Mouse (Mus musculus) olfactory bulb, adult 2 months (tissue): Measurements from ENCODE around the gene Opa3. TPM values are rescaled to one million over a fixed set of nuclear protein-coding genes. Genes with fewer than 3 reads are reported as not detected.

Experiments used
- H3K27ac ChIP-seq: fragments of 200-500 bp; 2 replicates; pipeline ENCODE4 v1.5.1; 2012; ENCODE audit warnings: low read depth, low read length; ENCODE audit not compliant: insufficient read depth
- H3K4me1 ChIP-seq: fragments of 200-500 bp; 2 replicates; pipeline ENCODE4 v1.6.1; 2012; ENCODE audit warnings: low read length; ENCODE audit not compliant: control insufficient read depth, insufficient read depth
- H3K4me3 ChIP-seq: fragments of 200-500 bp; 2 replicates; pipeline ENCODE4 v1.5.1; 2012; ENCODE audit warnings: mild to moderate bottlenecking, low read depth, low read length, moderate library complexity; ENCODE audit not compliant: insufficient read depth
- CTCF ChIP-seq: fragments of 200-500 bp; IDR thresholded peaks from 2 replicates; pipeline ENCODE4 v1.5.1; 2012; ENCODE audit warnings: low read depth, mild to moderate bottlenecking, low read length, moderate library complexity; ENCODE audit not compliant: insufficient read depth
- POLR2A ChIP-seq: fragments of 200-500 bp; IDR thresholded peaks from 2 replicates; pipeline ENCODE4 v1.6.1; 2012; ENCODE audit warnings: mild to moderate bottlenecking, low read depth, low read length, moderate library complexity; ENCODE audit not compliant: insufficient read depth
- WGBS: fragments of 180-500 bp; shearing (Covaris S2); methylation state at CpG from one replicate; pipeline ENCODE4 v1.1.7; 2018; 5-methylcytosine and 5-hydroxymethylcytosine counted together
- polyA plus RNA-seq: library from polyadenylated mRNA; stranded (reverse); fragments of >200 nt; gene quantifications from 2 replicates; pipeline ENCODE4 v1.2.4, GENCODE M21; 2012; ENCODE audit warnings: low replicate concordance; ENCODE audit not compliant: missing spikeins, insufficient read depth, insufficient read length

Opa3 gene
- polyA plus RNA-seq, 1 experiment, result not detected

- H3K27ac ChIP-seq, result peak within 1 kb of the TSS; percentile 14
- H3K4me1 ChIP-seq, result peaks cover 12% of the 10 kb centered on the region
- peak within 1 kb of the TSS; percentile 72 for H3K4me3 ChIP-seq
- WGBS, result under 1% methylated on average over 37 of the region's 37 CpGs
- TF ChIP-seq POLR2A (0 out of 2 replicates have a peak, but pooled peaks have one; percentile 31), CTCF (no peak)
These were observed 54.3 kb downstream of the Opa3 start, which contains the start of gene Rtn2 for GRCm38 (mm10) chr7:19282385-19282784. TSS of gene Rtn2 (plus strand) at chr7:19282624.

GRCm38 (mm10) chr7:19282791-19283405, 54.8 kb downstream of the Opa3 start:
- Histone ChIP-seq H3K4me1 (peaks cover 12% of the 10 kb centered on the region), H3K27ac (peak overlapping the region; percentile 14), H3K4me3 (peak overlapping the region; percentile 72)
- WGBS, result under 1% methylated on average over 35 of the region's 35 CpGs
- TF ChIP-seq CTCF (no peak), POLR2A (no peak)

- Histone ChIP-seq H3K4me1 (peaks cover 12% of the 10 kb centered on the region), H3K4me3 (peak overlapping the region; percentile 72), H3K27ac (0 out of 2 replicates have a peak overlapping the region, but pooled peaks have one; percentile 14)
- WGBS, result 12% methylated on average over 14 of the region's 14 CpGs
- TF ChIP-seq CTCF (no peak), POLR2A (no peak)
These were observed 55.3 kb downstream of the Opa3 start for GRCm38 (mm10) chr7:19283406-19283804.

- H3K4me1 ChIP-seq, result peaks cover 6% of the 10 kb centered on the region
- H3K4me3 ChIP-seq, result no peak overlapping the region
- WGBS, result 18% methylated on average over 4 of the region's 4 CpGs
- H3K27ac ChIP-seq, result no peak overlapping the region
- no peak for TF ChIP-seq POLR2A
- no peak for TF ChIP-seq CTCF
These were observed 56.6 kb downstream of the Opa3 start for GRCm38 (mm10) chr7:19284763-19285162.

- WGBS, result 9% methylated on average over 20 of the region's 20 CpGs
- H3K27ac ChIP-seq, result 0 out of 2 replicates have a peak overlapping the region, but pooled peaks have one; percentile 4
- H3K4me3 ChIP-seq, result peak overlapping the region; percentile 20
- no peak for TF ChIP-seq CTCF
- no peak for TF ChIP-seq POLR2A
- H3K4me1 ChIP-seq, result peaks cover 16% of the 10 kb centered on the region
These were observed 62.9 kb downstream of the Opa3 start for GRCm38 (mm10) chr7:19290969-19291596.

GRCm38 (mm10) chr7:19295503-19296185, 67.5 kb downstream of the Opa3 start:
- Histone ChIP-seq H3K4me3 (peak overlapping the region; percentile 32), H3K27ac (no peak overlapping the region), H3K4me1 (peaks cover 12% of the 10 kb centered on the region)
- TF ChIP-seq POLR2A, result no peak
- peak; percentile 94 for TF ChIP-seq CTCF
- 14% methylated on average over 21 of the region's 22 CpGs for WGBS

GRCm38 (mm10) chr7:19297034-19297433, 68.9 kb downstream of the Opa3 start:
- peaks cover 8% of the 10 kb centered on the region for H3K4me1 ChIP-seq
- H3K27ac ChIP-seq, result no peak overlapping the region
- WGBS, result 89% methylated on average over 6 of the region's 6 CpGs
- TF ChIP-seq CTCF, result no peak
- TF ChIP-seq POLR2A, result no peak
- no peak overlapping the region for H3K4me3 ChIP-seq

GRCm38 (mm10) chr7:19297794-19298193, 69.7 kb downstream of the Opa3 start:
- TF ChIP-seq POLR2A (no peak), CTCF (no peak)
- H3K4me3 ChIP-seq, result no peak overlapping the region
- no peak overlapping the region for H3K27ac ChIP-seq
- 86% methylated on average over 5 of the region's 5 CpGs for WGBS
- peaks cover 9% of the 10 kb centered on the region for H3K4me1 ChIP-seq

- no peak overlapping the region for H3K27ac ChIP-seq
- no peak overlapping the region for H3K4me3 ChIP-seq
- H3K4me1 ChIP-seq, result peaks cover 16% of the 10 kb centered on the region
- TF ChIP-seq POLR2A (no peak), CTCF (no peak)
- WGBS, result 20% methylated on average over 3 of the region's 3 CpGs
These were observed 71.1 kb downstream of the Opa3 start for GRCm38 (mm10) chr7:19299194-19299593.
